ENCODE assay signal across 8 mouse cellular contexts in genomic region chr13:84347914-84348700, GRCm38 (mm10).
A peak's percentile ranks its signal among the peaks of the same experiment; 100 is the strongest.
DNase-seq lines count a peak whose midpoint lies in the region; ATAC-seq lines count a peak whose summit lies in the region.

No protein-coding gene starts in this region.

- peak; percentile 98 for ATAC-seq in hindbrain, embryonic 13.5 days (ENCODE audit: low FRiP score)

- no peaks in the 10 kb centered on the region for H3K36me3 ChIP-seq in hindbrain, embryonic 13.5 days

- H3K4me3 ChIP-seq in hindbrain, embryonic 13.5 days: peak overlapping the region; percentile 50

- H3K9me3 ChIP-seq in hindbrain, embryonic 13.5 days: no peaks in the 10 kb centered on the region

- H3K9ac ChIP-seq in hindbrain, embryonic 13.5 days: peak overlapping the region; percentile 88

- DNase-seq in MN1 (ENCODE audit: low spot score): peak; percentile 87
- DNase-seq in cerebellum, adult 8-10 months: peak; percentile 100
- peak; percentile 97 to 98 for DNase-seq in frontal cortex, postnatal 10 days (ENCODE audit: low spot score in 2 of 2)
- peak; percentile 92 to 98 for DNase-seq in layer of hippocampus, postnatal 25 days (ENCODE audit: extremely low spot score in 1 of 2, low spot score in 1 of 2)
- peak; percentile 93 for DNase-seq in lung, postnatal 25 days (ENCODE audit: low spot score)
- DNase-seq in retina, embryonic 14.5 days (ENCODE audit: low spot score): peak; percentile 100
- peak; percentile 69 for DNase-seq in urinary bladder, adult 2 months (ENCODE audit: low spot score)

- H3K27ac ChIP-seq in hindbrain, embryonic 13.5 days: peak overlapping the region; percentile 99

- H3K4me2 ChIP-seq in hindbrain, embryonic 13.5 days: peak overlapping the region; percentile 67

- H3K4me1 ChIP-seq in hindbrain, embryonic 13.5 days (replicated peaks): peaks cover 56% of the 10 kb centered on the region

- under 1% methylated on average over 34 of the region's 34 CpGs for WGBS in hindbrain, embryonic 13.5 days

- H3K27me3 ChIP-seq in hindbrain, embryonic 13.5 days: 0 out of 2 replicates have a peak, but pooled peaks cover 6% of the 10 kb centered on the region

Comparison
In these comparisons a context has a peak if more than half of its experiments do, and no peak if none do; other contexts are left out.
1. Peak in every context shown above with its lines: DNase-seq, ATAC-seq, H3K4me3 ChIP-seq and H3K27ac ChIP-seq.